Mouse (Mus musculus) T-helper 1 cell (primary cell): ENCODE results near the gene Olfr693.
"Not testable (repeated sequence)": the region's sequence is repeated elsewhere in the genome, so short reads cannot be mapped to it uniquely, and the experiment has no call there.

Experiments
- in situ Hi-C: fragments of 300-600 bp; cut with MboI, MseI; formaldehyde crosslinking; loops from one replicate; pipeline ENCODE4 v1.15.1; 2025; ENCODE audit warnings: high pct_unique_total_duplicates

Olfr693 gene

DNA sequence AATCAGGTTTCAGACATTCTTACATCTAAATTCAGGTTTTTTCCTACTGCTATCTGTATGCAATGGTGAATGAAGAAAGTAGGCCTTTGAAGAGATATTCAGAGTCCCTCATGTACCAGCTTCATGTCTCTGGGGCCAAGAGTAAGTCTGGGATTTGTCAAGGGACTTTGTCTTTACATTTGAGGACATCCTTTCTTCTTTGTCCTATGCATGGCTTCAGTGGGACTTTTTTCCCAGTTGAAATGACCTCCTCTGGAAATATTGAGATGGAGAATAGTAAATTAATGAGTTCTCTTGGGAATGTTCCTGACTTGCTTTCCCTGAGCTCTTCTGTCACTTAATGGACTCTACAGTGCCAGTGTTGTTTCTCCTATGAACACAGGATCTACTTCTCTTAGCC is at the start of gene Olfr693:
TSS of gene Olfr693 (minus strand) at position 101 of the 400 bp plus-strand sequence.
- in situ Hi-C loops, result no loop called here

DNA sequence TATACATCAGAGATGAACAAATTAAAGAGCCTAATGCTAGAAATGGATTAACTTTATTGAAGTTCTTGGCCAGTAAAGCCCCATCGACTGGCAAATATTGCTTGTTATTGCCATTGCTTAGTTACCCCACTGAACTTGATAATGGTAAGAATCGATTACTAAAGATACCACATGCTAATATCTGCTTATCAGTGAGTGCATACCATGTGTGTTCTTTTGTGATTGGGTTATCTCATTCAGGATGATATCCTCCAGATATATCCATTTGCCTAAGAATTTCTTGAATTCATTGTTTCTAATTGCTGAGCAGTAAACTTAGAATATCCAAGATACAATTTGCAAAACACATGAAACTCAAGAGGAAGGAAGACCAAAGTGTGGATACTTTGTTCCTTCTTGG is 45.3 kb upstream of the Olfr693 start:
- in situ Hi-C loops, result not testable (repeated sequence)

DNA sequence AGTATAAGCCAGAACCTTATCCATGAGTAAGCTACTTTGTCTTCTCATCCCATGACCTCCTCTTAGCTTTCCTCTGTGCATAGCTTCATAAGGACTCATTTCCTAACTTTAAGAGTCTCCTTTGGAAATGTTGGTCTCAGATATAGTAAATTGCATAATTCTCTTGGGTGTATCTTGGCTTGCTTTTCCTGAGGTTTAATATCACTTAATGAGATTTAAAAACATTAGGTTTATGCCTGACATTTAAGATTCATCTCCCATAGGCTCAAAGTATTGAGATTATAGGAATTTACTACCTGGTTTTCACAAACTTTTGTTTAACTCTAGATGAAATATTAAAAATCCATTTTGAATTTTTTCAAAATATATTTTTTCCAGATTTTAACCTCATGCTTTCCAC is 35.9 kb upstream of the Olfr693 start, which contains the start of gene Olfr695:
TSS of gene Olfr695 (minus strand) at position 101 of the 400 bp plus-strand sequence.
- in situ Hi-C loops, result no loop called here

DNA sequence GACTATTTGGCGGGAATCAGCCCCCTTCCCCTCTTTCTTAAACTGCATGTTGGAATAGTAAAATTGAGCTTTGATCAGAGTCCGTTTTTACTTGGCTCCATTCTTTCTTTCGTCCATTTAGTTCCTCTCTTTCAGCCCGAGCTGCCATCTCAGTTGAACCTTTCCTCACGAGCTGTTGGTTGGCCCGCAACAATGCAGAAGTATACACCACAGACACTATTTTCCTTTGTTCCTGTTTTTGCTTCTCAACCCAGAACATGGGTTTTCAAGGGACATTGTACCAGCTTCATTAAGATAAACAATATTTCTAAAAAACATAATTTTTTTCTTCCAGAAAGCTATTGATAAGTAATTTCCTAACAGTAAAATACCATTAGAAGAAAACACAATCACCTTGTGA is 31.1 kb upstream of the Olfr693 start:
- in situ Hi-C loops, result no loop called here

GRCm38 (mm10) chr7:106707705-106708104 is 27.3 kb upstream of the Olfr693 start:
- in situ Hi-C loops, result not testable (repeated sequence)

DNA sequence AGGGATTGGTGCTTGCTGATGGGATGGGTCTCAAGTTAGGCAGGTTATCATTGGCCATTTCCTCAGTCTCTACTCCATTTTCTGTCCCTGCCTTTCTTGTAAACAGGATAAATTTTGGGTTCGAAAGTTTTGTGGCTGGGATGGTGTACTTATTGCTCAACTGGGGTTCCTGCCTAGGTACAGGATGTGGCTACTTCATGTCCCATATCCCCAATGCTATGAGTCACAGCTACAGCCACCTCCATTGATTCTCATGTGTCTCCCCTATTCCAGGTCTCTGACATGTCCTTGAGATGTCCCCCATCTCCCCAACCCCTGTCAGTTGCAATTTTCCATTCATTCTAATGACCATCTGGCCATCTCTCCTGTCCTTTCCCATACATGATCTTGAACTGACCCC is 16.5 kb upstream of the Olfr693 start:
- in situ Hi-C loops, result no loop called here

GRCm38 (mm10) chr7:106692976-106693375 is 12.6 kb upstream of the Olfr693 start:
- in situ Hi-C loops, result no loop called here

DNA sequence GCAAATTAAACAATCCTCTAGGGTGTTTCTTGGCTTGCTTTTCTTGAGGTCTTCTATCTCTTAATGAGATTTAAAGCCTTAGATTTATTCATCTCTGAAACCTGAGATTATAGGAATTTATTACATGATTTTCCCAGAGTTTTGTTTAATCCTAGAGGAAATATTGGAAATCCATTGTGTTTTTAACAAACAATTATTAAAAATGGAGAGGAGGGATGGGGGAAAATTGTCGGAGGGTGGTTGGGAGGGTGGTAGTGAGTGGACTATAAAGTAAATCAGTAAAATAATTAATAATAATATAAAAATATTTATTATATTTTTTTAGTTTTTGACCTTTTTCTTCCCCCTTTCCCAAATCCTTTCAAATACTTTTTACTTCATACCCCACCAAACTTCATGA is 11.3 kb upstream of the Olfr693 start, which contains the start of gene Olfr694:
TSS of gene Olfr694 (minus strand) at position 101 of the 400 bp plus-strand sequence.
- in situ Hi-C loops, result no loop called here

- in situ Hi-C loops, result no loop called here
Measured at GRCm38 (mm10) chr7:106685382-106685781, 5.0 kb upstream of the Olfr693 start.

DNA sequence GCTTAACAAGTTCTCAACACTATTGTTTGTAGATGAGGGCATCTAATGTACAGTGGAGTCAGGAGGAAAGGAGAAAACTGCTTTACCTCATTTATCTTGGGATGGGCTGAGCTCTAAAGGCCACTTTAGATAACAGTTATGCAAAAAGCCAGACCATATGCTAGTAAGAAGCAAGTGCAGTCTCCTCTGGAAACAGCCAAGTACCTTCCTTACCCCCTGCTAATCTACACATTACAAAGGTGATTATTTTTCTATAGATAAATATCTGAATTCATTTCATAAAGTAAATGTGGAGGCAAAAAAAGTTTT is 28.1 kb downstream of the Olfr693 start:
- in situ Hi-C loops, result no loop called here

- in situ Hi-C loops, result no loop called here
Measured at GRCm38 (mm10) chr7:106651555-106652343, 28.6 kb downstream of the Olfr693 start.

GRCm38 (mm10) chr7:106649774-106650173 is 30.6 kb downstream of the Olfr693 start:
- in situ Hi-C loops, result no loop called here

DNA sequence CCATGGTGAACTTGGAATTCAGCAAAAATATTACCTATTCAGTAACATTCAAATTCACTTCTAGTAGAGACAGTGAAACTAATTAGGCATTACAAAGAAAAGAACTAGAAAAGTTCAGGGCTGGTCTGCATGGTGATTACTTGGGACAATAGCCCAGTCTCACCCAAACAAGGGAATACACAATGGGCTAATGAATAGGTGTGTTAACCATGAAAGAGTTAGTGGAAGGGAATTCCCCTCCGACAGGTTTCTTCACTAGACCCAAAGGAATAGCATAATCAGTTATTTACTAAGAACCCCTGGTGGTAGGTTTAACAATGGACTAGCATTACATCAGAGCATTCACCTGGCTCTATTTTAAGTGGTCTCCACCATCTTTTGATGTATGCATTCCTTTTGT is 35.1 kb downstream of the Olfr693 start:
- in situ Hi-C loops, result no loop called here

DNA sequence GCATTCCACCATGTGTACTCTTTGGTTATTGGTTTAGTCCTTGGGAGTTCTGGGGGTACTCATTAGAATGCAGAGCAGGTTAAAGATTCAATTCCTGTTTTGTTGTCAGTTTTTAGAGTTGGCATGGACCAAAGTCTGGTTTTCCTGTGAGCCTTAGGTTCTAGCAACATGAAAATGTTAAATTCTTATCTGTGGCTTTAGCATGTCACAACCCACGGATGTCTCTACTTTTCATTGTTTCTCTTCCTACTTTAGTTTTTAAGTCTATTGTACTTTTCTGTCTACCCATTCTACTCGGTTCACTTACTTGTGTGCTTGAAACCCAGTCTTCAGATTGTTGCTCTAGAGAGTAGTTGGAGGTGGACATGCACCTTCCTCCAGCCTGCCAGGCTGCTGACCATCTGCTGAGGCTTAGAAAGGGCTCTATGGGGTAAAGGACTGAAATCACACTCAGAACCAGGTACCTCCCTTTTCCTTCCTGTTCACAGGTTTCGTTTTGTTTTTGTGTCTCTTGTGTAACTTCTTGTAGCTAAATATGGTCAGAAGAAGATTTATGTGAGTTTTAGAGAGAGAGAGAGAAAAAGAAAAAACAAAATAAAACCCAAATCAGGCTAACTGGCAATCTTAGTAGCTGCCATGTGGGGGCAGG is 36.0 kb downstream of the Olfr693 start:
- in situ Hi-C loops, result no loop called here

- in situ Hi-C loops, result no loop called here
Measured at GRCm38 (mm10) chr7:106640839-106641238, 39.5 kb downstream of the Olfr693 start.

DNA sequence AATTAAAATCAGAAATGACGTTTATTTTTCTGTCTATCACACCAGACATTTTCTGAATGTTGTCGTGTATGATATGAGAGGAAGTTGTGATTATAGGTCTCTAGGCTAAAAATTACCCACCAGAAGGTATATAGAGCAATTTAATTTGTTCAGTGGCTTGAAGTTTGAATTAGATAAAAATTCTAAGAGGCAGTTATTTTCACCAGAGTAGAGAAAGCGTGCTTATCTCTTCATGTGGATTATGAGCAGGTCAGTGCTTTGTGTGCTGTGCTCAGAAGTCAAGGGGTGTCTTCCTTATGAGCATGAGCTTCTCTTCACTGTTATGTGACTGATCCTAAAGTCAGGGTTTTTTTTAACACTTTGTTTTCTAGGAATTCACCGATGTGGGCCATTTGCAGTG is 44.8 kb downstream of the Olfr693 start:
- in situ Hi-C loops, result no loop called here
